Comparison of ENCODE assay signal across 9 mouse cellular contexts in the genomic region with DNA sequence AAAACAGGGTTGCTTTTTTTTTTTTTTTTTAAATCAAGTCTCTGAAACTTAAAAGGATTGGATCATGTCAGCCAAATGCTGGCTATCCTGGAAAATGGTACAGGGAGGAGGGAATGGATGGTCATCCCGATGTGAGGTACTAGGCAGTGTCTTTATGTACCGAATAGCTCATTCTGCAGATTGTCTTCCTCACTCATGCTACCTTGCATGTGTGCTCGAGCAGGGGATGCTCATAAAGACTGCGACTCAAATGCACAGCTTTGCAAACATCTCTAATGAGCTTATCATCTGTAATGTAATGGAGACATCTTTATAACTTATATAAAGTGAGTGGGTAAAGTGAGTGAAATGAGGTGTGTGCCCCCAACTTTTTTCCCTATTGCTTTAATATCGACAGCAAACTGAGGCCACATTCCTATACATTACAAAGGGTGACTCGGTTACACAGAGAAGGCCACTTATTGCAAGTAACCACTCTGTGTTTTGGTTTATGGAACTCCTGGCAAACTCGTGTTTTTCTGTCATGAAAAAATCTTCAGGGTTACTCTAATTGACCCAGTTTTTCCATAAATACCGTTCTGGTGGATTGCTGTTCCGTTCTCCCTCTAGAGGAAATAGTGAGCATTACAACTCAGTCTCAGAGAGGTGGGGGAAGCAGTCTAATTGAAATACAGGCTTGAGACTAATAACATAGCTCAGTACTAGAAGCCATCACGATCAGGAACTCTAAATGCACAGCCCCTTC.
DNase-seq lines count a peak whose midpoint lies in the region; ATAC-seq lines count a peak whose summit lies in the region.
"Had no signal": no experiment of that assay in that cellular context is flagged by ENCODE, and none has a peak within 500 bp of the region (broad histone marks: within the 10 kb centered on the region; RNA-seq: fewer than 3 reads in every experiment).

No protein-coding gene starts in this region.

- H3K4me3 ChIP-seq in limb, embryonic 11.5 days (ENCODE audit: low read depth, low read length): no peak overlapping the region
- H3K4me3 ChIP-seq in limb, embryonic 10.5 days: no peak overlapping the region
- no peak overlapping the region for H3K4me3 ChIP-seq in lung, embryonic 16.5 days (ENCODE audit: low read length)
- H3K4me3 ChIP-seq: myocyte had no signal

- no peak overlapping the region for H3K4me2 ChIP-seq in limb, embryonic 11.5 days (ENCODE audit: low read depth, severe bottlenecking)
- no peak overlapping the region for H3K4me2 ChIP-seq in lung, embryonic 16.5 days (ENCODE audit: low read depth, low read length)

- ATAC-seq in limb, embryonic 11.5 days (ENCODE audit: insufficient number of reproducible peaks, low FRiP score, low TSS enrichment, low read depth): no peak
- ATAC-seq in common myeloid progenitor, adult 5-6 weeks (replicated peaks; ENCODE audit: low read depth, poor library complexity, severe bottlenecking): peak; percentile 89
- ATAC-seq in lung, embryonic 16.5 days (ENCODE audit: low read depth): peak; percentile 36; the same call in 1 of the 2 replicates

- DNase-seq in limb, embryonic 11.5 days (ENCODE audit: low spot score): peak; percentile 33
- no peak for DNase-seq in limb, embryonic 10.5 days (ENCODE audit: low spot score)
- DNase-seq in Muller cell, postnatal 12 days (ENCODE audit: inconsistent ontology term): peak; percentile 74
- DNase-seq in heart, postnatal 4 days: peak; percentile 34
- DNase-seq in retina, embryonic 14.5 days (ENCODE audit: low spot score): peak; percentile 87
- no peak for DNase-seq in spleen, postnatal 10 days (ENCODE audit: low spot score in 2 of 2)

- WGBS in limb, embryonic 11.5 days: 56% methylated on average over 10 of the region's 10 CpGs
- 59% methylated on average over 10 of the region's 10 CpGs for WGBS in limb, embryonic 10.5 days
- 50% methylated on average over 10 of the region's 10 CpGs for WGBS in lung, embryonic 16.5 days

- no peak overlapping the region for H3K9ac ChIP-seq in limb, embryonic 11.5 days (ENCODE audit: low read length)
- no peak overlapping the region for H3K9ac ChIP-seq in lung, embryonic 16.5 days (ENCODE audit: low read length)

- no peaks in the 10 kb centered on the region for H3K36me3 ChIP-seq in limb, embryonic 11.5 days (ENCODE audit: control insufficient read depth, insufficient read depth, low read length)
- H3K36me3 ChIP-seq in limb, embryonic 10.5 days: no peaks in the 10 kb centered on the region
- no peaks in the 10 kb centered on the region for H3K36me3 ChIP-seq in lung, embryonic 16.5 days (ENCODE audit: control insufficient read depth, insufficient read depth, low read length)

- H3K9me3 ChIP-seq in limb, embryonic 11.5 days (ENCODE audit: control insufficient read depth, low read length): no peaks in the 10 kb centered on the region
- no peaks in the 10 kb centered on the region for H3K9me3 ChIP-seq in limb, embryonic 10.5 days (replicated peaks)
- no peaks in the 10 kb centered on the region for H3K9me3 ChIP-seq in lung, embryonic 16.5 days (ENCODE audit: control insufficient read depth, low read length)

- no peaks in the 10 kb centered on the region for H3K27me3 ChIP-seq in limb, embryonic 11.5 days (ENCODE audit: control insufficient read depth, insufficient read depth, low read length)
- H3K27me3 ChIP-seq in limb, embryonic 10.5 days (ENCODE audit: low read depth, poor library complexity, severe bottlenecking): no peaks in the 10 kb centered on the region
- H3K27me3 ChIP-seq in lung, embryonic 16.5 days (ENCODE audit: control insufficient read depth, insufficient read depth, low read depth, low read length): no peaks in the 10 kb centered on the region

- no peak overlapping the region for H3K27ac ChIP-seq in limb, embryonic 11.5 days (replicated peaks; ENCODE audit: low read depth, low read length)
- H3K27ac ChIP-seq in limb, embryonic 10.5 days: no peak overlapping the region
- no peak overlapping the region for H3K27ac ChIP-seq in lung, embryonic 16.5 days (ENCODE audit: low read length)

- H3K4me1 ChIP-seq in limb, embryonic 11.5 days (ENCODE audit: control insufficient read depth, insufficient read depth, low read length): no peaks in the 10 kb centered on the region
- H3K4me1 ChIP-seq in limb, embryonic 10.5 days: no peaks in the 10 kb centered on the region
- H3K4me1 ChIP-seq in lung, embryonic 16.5 days (replicated peaks; ENCODE audit: control insufficient read depth, insufficient read depth, low read length): no peaks in the 10 kb centered on the region; the same call in 1 of the 2 replicates

Comparison
In these comparisons a context has a peak if more than half of its experiments do, and no peak if none do; other contexts are left out.
1. DNase-seq: peak in limb, embryonic 11.5 days (single experiment), Muller cell, postnatal 12 days (single experiment), heart, postnatal 4 days (single experiment) and retina, embryonic 14.5 days (single experiment); none in limb, embryonic 10.5 days (single experiment) and spleen, postnatal 10 days (0 of 2).